Mouse (Mus musculus): ENCODE measurements around the gene Dhps.
A peak's percentile ranks its signal among the peaks of the same experiment; 100 is the strongest.

The Dhps gene

DNA sequence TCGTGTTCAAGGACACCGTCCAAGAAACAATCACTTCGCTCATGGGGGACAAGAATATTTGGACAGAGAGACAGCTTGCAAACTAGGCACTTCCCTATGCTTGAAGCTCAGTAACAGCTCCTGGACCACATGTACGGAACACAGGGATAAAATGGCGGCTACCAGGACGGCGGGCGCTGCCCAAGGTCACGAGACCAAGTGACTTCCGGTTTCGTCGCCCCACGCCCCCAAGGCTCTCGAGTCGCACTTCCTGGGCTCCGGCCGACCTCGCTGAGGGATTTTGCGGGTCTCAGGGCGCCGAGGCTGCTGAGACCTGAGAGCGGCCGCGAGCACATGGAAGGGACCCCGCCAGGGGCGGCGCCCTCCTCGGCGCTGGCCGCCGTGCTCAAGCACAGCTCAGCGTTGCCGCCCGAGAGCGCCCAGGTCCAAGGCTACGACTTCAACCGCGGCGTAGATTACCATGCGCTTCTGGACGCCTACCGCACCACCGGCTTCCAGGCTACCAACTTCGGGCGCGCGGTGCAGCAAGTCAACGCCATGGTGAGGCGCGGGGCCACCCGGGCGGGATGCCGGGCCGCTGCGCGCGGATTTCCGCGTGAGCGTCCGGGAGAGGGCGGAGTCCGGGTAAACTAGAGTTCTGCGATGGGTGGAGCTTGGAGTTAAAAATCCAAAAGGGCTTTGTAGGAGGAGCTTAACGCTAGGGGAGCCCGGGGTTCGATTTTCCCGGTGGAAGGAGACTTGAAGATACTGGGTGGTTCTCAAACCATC lies at the start of gene Dhps:
Dhps (plus strand) TSS at position 244 of the 768 bp plus-strand sequence.
- peak; percentile 90 for DNase-seq (ENCODE audit: low read depth, low spot score)

GRCm38 (mm10) chr8:85023846-85024245 lies 47.7 kb upstream of the Dhps start:
- DNase-seq (ENCODE audit: low read depth, low spot score), result no peak

DNA sequence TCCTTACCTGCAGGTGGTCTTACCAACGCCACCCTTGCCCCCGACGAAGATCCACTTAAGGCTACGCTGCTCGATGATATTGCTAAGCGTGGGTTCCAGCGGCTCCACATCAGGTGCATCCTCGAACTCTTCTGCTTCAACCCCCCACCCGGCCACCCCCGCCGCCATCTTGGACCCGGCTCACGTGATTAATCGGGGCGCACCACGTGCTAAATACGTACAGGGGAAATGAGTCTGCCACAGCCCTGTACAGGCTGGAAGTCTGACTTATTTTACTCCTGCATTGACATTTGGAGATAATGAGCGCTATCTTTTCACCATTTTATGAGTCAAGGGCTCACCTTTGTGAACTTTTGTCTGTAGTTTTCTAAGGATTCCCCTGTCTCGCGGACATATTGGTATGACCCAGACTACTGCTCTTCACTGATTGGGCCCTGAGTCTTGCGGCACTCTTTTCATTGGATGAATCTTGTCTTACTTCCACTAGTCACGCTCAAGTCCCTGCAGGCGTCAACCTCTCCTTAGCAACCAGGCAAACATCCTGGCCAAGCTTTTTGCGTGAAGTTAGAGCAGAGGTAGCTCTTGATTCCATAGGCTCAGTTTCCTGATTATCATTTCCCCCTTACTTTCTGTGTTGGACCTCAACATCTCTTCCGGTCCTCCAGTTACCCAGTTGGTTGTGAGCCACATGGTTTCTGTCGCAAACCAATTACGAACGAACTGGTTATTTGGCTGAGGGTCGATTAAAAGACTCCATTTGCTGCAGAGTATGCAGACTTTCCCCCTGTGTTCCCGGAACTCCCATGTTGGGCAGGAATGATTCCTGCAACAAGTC lies 46.2 kb upstream of the Dhps start, which contains the start of gene Asna1:
Asna1 (minus strand) TSS at position 184 of the 835 bp plus-strand sequence.
- peak; percentile 94 for DNase-seq (ENCODE audit: low read depth, low spot score)

- DNase-seq (ENCODE audit: low read depth, low spot score), result peak; percentile 97
These were observed 44.7 kb upstream of the Dhps start, which contains the start of gene Trir for GRCm38 (mm10) chr8:85026670-85027515. TSS of gene Trir (plus strand) at chr8:85026823.

DNA sequence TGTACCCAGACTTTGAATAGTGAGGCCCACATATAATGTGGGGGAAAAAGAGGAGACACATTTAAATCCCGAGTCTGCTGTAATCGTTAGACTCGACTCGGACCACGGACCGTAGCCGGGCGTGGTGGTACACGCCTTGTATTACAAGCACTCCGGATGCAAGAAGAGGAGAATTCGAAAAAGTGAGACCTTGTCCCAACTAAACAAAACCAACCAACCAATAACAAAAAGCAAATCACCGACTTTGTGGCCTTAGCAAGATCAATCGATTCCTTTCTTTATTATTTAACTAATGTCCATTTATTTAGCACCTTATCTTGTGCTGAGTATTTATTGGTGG lies 44.1 kb upstream of the Dhps start:
- peak; percentile 18 for DNase-seq (ENCODE audit: low read depth, low spot score)

GRCm38 (mm10) chr8:85027922-85028321 lies 43.6 kb upstream of the Dhps start:
- DNase-seq (ENCODE audit: low read depth, low spot score), result no peak

GRCm38 (mm10) chr8:85029271-85029670 lies 42.3 kb upstream of the Dhps start:
- no peak for DNase-seq (ENCODE audit: low read depth, low spot score)

GRCm38 (mm10) chr8:85032622-85033311 lies 38.8 kb upstream of the Dhps start:
- DNase-seq (ENCODE audit: low read depth, low spot score), result no peak

- DNase-seq (ENCODE audit: low read depth, low spot score), result no peak
These were observed 37.7 kb upstream of the Dhps start for GRCm38 (mm10) chr8:85033867-85034266.

DNA sequence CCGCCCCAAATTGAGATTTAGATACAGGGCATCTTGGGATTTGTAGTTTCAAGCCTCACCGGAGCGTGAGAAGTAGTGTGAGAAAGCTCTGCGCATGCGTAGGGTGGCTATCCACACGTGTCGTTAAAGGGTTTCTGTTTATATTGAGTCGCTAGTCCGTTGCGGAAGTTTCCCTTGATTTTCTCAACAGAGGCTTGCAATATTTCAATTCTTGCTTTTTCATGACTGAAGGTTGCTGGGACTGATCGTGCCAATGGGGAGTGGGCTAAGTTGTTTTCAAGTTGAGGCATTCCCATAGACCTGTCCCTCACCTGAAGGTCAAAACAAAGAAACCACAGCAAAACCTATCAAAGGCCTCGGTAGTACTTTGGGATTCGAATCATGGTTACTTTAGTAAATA lies 36.8 kb upstream of the Dhps start:
- DNase-seq (ENCODE audit: low read depth, low spot score), result peak; percentile 83

DNA sequence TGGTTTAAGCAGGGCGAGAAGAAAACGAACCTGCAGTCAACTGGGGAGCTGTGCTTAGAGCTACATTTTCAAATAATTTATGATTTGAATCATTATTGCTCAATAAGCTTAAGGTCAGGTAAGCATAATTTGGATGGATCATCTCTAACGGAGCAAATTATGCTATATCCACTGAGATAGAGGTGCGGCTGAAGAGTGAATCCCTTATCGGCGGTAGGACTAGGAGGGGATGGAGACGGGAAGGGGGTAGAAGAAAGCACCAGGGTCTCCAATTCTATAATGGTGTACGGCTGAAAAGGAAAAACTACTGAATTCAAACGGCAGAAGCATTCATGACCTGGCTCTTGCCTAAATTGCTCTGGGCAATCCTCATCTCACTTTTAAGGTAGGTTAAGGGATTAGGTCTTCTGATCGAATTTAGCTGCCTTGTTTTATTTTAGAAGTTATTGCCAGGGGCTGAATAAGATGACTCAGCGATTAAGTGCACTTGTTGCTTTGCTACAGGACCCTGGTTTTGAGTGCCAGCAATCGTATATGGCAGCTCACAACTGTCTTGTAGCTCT lies 36.3 kb upstream of the Dhps start:
- DNase-seq (ENCODE audit: low read depth, low spot score), result peak; percentile 29

GRCm38 (mm10) chr8:85035728-85036310 lies 35.7 kb upstream of the Dhps start:
- no peak for DNase-seq (ENCODE audit: low read depth, low spot score)

- DNase-seq (ENCODE audit: low read depth, low spot score), result no peak
These were observed 35.2 kb upstream of the Dhps start for GRCm38 (mm10) chr8:85036381-85036717.

DNA sequence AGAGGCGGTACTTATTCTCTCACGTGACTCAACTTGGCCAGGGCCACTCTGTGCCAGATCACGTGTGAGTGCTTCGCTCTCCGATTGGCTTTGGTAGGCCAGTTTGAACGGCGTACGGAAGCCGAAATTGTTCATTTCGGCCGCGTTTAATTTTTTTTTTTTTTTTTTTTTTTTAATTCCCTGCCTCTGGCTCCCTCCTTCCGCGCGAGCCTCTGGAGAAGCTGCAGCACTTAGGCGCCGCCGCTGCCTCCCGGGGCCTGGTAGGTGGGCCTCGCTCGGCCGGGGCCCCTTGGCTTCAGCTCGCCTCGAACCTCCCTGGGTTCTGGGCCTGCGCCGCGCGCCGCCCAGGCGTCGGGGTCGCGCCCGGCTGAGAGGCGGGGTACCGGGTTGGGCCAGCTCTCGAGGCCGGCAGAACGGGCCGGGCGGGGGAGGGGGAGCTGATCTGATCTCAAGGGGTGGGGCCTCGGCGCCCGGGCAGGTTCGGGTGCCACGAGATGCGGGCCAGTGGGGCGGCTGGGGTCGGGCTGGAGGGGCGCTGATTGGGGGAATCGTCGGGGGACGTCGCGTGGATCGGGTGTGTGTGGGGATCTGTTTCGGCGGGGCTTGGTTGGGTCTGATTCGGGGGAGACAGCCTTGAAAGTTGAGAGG lies 34.7 kb upstream of the Dhps start, which contains the start of gene Tnpo2:
Tnpo2 (plus strand) TSS at position 198 of the 648 bp plus-strand sequence.
- DNase-seq (ENCODE audit: low read depth, low spot score), result peak; percentile 97

DNA sequence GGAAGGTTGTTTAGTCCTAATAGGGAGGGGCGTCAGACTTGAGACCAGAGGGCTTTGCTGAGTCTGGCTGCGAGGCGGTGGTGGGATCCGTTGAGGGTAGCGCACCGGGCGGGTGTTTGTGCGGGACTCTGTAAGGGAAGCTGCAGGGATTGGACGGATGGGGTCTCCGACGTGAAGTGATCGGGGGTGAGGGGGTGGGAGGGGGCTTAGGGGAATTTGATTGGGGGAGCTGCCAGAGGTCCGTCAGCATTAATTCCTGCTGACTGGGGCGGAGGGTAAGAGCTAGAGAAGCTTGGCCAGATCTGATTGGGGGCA lies 34.2 kb upstream of the Dhps start:
- DNase-seq (ENCODE audit: low read depth, low spot score), result peak; percentile 78

- peak; percentile 32 for DNase-seq (ENCODE audit: low read depth, low spot score)
These were observed 33.7 kb upstream of the Dhps start for GRCm38 (mm10) chr8:85037681-85038531.

DNA sequence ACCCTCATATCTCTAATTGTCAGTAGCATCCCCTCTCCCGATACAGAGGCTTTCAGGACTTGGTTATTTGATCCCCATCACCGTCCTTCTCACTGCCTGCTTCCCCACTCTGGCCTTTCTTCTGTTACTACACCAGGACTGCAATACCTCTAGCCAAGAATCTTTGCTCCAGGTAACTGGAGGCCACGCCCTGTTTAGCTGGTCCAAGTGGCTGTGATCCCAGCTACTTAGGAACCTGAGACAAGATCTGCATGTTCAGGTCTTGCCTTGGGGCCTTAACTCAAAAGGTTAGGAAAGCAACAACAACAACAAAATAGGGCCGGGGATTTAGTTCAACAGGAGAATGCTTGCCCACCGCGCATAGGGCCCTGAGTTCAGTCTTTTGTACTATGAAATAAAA lies 27.9 kb upstream of the Dhps start:
- no peak for DNase-seq (ENCODE audit: low read depth, low spot score)

DNA sequence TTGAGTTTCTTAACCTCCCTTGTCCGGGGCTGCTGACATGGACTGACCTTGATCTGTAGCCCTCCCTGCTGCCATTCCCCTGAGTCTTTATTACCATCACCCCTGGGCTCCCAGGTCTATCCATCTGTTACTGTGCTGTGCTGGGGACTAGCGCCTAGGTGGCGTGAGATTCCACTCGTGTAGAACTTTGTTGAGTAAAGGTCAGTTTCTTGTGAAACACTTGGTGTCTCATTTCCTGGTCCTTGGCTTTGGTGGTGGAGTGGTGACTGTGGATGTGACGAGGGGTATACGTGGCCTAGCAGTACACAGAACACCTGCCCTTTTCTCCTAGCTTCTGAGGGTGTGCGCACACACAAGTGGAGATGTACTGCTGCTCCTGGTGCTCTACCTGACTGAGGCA lies 14.2 kb upstream of the Dhps start:
- no peak for DNase-seq (ENCODE audit: low read depth, low spot score)
